Mouse (Mus musculus) layer of hippocampus, adult 9-11 months (tissue): ENCODE measurements at regions not wholly inside any gene's neighbourhood (a gene's known extent, or its start where the extent isn't known, plus 50 kb on each side); places are given as distances from the start of the nearest gene placed in this dataset.

ENCODE experiments used
- DNase-seq: peaks from one replicate; pipeline ENCODE4 v3.0.0; 2022

DNA sequence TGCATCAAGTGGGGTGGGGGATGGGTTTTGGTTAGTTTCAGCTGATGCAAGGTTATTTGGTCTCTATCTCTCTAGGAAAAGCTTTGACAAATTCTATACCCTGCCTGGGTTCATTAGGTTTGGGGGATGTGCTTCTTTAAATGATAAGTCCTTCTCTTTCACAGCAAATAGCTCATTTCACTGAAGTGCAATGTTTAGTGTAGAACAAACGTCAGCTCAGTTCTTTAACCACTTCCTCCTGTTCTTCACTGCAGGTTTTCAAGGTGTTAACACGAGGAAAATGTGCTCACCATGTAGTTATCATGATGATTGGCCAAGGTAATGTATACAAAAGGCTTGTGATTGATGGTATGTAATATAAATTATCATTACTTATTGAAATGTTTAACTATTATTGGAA, 659.5 kb upstream of the A1bg start:
- DNase-seq = no peak

DNA sequence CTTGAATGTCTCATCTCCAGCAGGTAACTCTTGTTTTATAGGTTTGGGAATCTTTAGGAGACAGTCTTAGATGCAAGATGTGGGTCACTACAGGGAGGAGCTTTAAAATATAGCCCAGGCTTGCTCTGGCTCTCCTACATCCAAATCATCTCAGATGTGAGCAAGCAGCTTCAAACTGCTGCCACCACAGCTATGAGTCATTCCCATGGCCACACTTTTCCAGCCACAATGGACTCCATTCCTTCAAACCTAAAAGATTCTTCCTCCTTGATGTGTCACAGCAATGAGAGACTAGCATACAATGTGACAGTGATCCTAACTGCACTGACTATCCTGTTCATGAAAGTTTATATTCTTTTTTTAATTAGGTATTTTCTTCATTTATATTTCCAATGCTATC, 640.5 kb upstream of the A1bg start:
- no peak for DNase-seq

DNA sequence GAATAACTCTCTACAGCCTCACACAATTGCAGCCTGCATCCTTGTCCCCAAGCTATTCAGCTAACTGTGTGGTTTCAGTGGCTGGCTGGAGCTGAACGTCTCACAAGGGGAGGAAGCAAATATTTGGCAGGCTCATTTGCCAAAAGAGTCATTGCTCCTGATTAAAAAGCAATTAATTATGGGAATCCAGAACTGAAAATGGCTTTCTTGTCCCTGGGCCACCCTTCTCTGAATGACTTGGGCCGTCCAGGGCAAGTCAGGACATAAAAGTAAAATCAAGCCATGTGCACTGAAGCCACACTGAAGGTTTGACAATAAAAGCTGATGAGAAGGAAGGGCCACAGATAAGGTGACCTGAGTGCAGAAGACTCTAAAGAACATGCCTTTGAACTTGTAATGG, 639.4 kb upstream of the A1bg start:
- no peak for DNase-seq

DNA sequence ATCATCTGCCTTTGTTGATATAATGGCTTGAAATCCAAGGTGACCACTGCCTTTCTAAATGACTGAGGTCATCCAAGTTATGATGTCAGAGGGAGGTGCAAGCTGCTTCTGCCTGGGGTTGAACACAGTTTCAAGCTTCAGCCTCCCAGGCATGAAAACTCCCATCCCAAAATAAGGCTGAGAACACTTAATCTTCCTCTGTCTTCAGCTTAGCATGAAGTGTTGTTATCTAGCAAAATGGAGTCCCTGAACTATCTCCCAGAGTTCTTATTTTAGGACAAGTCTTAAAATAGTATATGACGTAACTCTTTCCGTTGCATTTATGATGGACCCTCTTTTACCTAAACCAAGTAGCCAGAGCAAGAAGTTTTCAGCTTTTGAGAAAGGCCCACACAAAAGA, 631.1 kb upstream of the A1bg start:
- no peak for DNase-seq

DNA sequence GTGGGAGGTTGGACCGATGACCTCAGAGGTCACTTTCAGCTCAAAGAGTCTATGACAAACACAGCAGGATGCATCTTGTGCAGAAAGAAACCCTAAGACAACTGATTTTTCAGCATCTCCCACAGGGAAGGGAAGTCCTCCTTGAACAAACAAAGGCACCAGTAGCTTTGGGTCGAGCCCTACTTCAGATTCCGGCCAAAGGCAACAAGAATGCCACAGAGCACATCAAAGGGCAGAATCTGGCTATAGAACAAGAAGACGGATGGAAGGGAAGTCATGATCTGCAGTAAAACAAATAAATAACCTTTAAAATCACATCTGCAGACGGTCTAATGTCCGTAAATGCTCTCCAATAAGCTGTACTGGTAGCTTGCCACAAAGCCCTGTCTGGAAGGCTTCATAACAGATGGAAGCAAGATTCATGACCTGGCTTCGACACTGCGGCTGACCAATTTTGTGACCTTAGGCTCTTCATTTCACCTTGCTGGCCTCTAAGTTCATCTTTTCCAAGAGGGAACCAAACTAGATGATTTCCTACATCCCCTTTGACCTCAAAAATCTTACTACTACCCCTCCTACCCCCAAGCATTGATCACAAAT, 630.4 kb upstream of the A1bg start:
- no peak for DNase-seq

DNA sequence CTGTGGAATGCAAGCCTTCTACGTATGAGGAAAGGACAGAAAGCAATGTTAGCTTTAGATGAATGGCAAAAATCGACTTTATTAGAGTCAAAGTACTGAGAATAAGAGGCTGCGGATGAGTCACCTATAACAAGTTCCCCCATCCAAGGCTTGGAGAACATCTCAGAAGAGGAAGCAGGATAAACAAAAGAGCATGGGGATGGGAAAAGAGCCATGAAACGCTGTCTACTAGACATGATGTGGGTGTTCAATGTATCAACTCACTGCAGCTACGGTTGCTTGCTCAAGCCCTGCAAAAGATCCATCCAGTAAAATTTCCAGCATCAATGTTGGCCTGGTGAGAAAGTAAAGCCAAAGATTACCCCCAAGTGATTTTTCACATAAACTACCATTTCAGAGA, 628.4 kb upstream of the A1bg start:
- DNase-seq = no peak

DNA sequence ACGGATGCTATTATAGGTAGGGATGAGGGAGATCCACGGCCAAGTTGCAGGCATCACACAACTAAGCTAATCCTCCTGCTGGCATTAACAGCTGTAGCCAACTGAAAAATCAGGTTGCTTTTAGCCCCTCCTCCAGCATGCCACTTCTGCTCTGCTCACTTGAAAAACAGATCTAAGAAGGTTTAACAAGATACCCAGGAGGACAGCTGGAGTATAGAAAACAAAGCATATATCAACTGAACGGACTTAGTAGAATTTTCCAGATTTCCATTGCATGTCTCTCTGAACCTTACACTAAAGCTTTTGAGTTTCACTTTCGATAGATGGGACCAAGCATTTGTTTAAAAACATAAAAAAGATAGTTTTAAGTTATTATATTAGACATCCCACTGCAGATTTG, 625.6 kb upstream of the A1bg start:
- no peak for DNase-seq

DNA sequence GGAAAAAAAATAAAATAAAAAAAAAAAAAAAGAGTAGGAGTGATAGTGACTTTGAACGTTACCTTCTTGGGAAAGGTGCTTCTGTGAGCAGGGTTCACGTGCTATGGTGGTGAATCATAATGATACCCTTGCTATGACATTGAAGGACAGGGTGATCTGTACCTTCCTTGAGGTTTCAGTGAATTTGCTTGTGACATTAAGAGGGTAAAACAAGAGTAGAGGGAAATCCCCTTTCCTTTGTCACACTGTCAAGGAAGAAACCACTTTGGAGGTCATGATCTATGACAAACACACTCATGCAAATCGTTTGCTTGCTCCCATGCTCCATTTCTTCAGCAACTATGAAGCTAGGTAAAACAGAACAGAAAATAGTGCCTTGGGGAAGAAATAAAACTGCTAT, 623.8 kb upstream of the A1bg start:
- DNase-seq = no peak

DNA sequence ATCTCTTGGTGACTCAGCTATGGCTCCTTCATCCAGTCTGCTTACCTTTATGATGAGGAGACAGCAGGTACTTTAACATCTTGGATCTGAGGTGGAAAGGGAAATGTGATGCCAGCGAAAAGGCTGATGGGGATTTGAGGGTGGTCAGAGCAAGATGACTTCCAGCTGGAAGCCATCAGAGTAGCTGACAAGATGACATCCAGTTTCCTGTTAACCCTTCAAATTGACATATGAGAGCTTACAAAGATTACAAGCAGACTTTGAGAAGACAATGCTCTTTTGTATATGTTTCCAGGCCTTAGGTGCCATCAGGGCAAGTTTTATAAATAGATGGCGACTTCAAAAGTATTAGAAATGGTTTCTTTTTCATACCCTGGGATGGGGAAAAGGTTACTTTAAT, 621.3 kb upstream of the A1bg start:
- no peak for DNase-seq

DNA sequence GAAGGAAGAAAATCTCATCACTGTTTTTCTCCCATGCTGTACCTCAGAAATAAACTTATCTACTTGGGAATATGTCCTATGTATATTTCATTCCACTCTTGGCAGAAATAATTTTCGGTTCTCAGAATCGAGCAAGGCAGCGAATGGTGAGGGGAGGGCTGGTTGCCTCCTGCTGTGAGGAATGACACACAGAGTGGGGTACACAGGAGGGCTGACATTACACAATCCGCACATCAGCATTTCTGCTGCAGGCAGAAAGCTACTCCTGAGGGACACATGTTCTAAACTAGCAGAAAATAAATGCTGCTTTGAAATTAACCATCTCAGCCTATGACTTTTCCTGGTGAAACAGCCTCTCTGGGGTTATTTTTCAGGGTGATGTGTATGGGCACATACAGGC, 618.8 kb upstream of the A1bg start:
- no peak for DNase-seq

DNA sequence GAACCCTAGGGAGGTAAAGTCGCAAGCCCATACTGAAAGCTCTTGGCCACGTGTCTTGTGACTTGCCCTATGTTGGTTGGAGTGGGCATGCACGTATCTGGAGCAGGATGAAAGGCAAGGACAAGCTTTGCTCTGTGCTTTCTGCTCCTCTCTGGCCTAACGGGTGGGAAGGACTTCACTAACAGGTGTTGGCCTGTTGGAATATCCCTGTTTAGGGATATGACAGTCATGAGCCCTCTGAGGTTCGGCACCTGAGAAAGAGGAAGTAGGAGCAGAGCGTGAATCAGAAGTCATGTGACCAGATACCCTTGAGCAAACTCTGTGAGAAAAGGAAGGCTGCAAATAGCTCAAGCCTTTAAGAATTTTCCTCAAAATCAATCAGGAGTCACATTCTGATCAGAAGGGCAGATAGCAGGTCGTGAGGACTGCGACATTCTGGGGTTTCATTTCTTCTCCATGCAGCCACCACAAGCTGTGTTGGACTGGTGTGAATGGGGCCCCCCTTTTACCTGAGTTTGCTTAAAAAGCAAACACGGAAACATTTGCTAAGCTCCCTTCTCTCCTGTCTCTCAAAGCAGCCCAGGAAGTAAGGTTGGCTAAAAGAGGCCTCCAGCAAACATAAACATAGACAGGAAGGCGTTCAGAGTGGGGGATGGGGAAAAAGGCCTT, 618.1 kb upstream of the A1bg start:
- DNase-seq = no peak

DNA sequence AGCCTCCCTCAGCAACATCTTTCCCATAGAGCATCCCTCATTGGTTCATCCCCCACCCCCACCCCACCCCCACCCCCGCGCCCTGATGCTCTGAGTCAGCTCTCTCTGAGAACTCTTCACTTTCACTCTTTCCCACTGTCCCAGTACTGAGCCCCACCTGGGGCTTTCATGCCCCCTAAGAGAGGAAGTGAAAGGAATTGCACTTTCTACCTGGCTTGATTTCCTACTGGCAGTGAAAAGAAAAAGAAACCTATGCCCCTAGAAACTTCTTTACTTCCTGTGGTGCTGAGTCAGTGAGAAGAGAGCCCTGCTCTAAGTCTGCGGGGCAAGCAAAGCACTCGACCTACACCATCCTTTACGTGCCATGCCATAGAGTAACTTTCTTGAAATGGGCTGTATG, 616.1 kb upstream of the A1bg start:
- no peak for DNase-seq

DNA sequence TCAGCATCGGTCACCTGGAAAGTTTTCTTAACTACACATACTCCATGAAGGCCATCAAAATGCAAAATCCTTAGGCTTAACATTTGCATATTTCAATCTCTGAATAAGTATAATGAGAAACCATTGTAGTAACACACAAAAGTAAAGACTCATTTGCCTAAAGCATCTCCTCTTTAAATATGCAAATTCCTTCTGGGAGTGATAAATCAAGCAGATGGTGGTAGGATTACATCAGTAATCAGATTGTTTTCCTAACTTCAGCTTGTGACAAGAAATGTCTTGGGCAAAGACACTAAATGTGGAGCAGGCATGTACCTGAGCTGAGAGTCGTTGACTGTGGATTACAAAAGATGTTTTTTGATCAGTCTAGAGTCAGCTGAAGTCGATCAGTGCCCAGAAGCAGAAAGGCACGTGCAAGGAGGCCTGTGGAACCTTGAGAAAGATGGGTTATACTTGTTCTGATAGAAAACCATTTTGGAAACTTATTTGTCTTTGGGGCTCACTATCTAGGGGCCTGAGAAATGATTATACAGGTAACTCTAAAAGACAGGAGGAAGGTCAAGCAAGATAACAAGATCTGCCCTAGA, 615.5 kb upstream of the A1bg start:
- DNase-seq = no peak

DNA sequence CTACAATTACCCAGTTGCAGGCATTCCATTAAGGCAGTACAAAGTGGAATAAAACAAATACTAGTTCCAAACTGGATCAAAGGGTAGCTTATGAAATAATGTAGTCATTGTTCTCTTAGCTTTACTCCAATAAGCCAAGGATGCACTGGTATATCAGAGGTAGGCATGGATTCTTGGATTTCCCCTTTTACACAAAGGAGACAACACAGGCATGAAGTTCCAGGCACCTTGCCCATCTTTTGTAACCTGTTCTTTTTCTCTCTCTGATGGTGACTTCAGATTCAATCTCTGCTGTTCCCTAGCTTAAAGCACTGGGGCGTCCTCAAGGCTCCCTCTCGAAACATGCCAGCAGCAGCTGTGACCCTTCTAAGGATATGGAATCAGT, 613.5 kb upstream of the A1bg start:
- no peak for DNase-seq

DNA sequence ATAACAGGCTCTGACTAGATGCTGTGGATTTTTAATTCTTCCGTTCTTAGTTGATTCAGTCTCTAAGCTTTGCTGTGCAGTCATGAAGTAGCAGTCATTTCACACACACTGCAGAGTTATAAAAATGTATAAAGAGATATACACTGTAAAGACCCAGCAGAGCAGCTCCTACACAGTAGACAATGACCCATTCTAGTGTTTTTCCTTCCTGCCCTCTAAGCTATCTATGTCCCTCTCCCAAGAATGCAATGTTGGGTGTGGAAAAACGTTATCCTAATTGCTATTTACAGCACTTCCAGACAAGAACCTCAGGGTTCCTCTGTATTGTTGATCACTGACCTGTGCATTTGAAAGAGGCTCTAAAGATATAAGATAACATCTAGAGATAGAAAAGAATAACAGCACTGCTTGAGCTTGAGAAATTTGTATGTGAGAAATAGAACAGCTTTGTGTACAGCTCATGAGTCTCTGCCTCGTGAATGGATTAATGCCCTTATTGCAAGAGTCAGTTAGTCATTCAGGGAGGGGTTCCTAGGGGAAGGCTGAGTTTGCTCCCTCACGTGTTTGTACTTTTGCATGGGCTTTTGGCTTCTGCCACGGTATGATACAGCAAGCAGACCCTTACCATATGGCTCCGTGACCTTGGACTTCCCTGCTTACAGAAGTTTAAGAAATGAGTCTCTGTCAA, 613.0 kb upstream of the A1bg start:
- no peak for DNase-seq

DNA sequence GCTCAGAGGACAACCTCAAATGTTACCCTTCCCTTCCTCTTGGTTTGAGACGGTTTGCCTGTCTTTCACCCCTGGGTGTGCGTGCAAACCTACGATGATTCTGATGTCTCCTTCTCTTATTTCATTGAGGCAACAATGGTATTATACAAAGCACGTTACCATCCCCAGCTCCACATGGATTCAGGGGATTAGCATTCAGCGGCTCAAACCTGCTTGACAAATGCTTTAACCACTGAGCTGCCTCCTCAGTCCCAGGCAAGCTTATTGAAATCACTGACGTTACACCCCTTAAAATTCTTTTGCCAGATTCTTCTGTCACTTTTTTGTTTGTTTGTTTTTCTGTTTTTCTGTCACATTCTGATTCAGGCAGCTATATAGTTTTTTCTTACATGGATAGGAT, 612.4 kb upstream of the A1bg start:
- no peak for DNase-seq

DNA sequence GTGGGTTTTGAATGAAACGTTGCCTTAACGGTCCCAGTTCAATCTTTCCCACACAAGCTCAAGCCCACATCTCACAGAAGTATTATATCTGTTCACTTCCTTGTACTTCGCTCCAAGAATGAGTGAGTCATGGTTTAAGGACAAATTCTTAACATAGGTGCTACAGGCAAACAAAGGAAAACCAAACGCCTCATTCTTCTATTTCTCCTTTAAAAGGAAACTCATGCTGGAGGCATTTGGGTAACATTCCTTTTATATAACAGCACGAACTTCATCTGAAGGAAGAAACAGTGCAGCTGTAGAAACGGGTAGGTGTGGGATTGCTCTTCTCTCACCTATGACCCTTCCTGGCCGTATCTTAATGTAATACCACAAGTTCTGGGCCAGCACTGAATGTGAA, 610.0 kb upstream of the A1bg start:
- DNase-seq = no peak

DNA sequence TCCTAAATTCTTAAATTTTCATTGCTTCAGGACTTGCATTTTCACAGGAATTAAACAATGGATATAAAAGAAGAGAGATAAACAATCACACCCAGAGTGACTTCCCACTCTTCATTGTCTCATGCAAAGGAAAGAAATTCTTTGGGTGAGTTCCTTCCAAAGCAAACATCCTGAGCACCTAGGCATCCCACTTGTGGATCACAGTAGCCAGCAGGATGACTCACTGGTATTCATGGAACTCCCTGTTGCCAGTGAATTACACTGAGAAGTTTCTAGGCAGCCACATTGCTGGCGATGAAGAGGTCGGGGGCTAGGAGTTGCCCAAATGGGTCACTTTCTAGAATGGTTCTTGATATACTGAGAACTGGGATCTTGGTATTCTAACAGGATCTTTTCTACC, 609.2 kb upstream of the A1bg start:
- no peak for DNase-seq

DNA sequence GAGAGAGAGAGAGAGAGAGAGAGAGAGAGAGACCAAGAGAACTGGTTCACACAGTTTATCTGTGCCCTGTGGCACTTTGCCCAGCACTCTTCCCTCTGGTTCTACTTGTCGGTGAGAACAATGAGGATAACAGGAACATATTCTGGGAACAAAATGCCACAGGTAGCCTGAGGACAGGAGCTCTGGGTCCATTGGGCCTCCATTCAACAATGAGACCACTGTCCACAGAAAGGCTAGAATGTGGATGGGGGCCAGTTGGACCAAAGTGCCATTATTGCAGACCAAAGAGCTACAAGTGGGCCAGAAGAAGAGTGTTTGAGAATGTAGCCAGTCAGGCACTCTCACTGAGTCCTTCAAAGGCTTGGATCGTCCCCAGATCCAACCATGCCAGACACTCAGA, 600.2 kb upstream of the A1bg start:
- no peak for DNase-seq

DNA sequence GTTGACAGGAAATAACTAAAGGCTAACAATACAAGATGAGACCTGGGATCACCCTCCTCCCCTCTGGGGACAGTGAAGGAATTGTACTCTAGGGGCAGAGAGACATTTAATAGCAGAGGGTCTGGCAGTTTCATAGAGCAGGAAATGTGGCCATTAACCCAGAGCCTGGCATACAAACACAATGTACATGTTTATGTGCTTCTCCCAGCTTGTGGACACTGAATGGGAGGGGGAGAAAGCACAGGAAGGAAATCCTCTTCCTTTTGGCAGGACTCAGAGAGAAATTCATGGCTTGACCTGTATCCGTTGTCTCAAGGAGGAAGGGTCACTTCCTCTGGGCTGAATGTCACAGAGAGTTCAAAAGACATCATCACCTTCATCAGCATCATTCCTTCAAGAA, 594.5 kb upstream of the A1bg start:
- DNase-seq = no peak

DNA sequence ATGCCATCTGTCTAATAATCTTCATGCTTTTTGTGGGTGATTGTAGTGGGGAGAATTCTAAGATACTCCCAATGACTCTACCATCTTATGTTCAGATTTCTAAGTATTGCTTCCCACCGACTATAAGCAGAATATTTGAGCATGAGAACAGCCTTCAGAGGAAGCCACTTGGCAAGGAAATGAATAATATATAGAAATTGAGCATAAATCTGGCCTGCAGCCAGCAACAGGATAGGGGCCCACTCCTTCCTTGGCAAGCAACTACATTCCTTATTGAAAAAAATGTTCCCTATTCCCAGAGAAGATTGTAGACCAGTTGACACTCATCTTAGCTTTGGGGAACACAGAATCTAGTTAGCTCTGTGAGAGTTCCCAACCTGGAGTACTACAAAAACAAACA, 591.5 kb upstream of the A1bg start:
- DNase-seq = no peak

DNA sequence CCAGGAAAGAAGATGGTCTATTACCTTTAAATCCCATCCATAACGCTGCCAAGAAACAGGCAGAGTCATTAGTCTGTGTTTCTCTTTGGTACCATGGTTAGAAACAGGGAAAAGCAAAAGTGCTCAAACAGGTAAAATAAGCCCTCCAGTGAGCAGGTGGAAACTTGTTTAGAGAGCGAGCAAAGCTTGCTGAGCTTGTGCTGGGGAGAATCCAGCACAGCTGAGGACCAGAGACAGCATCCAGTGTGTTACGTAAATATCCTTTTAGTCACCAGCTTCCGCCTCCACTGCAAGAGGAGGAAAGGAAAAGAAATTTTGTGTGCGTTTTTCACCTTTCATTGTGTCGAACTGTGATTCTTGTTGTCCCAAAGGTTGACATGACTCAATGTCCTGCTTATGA, 586.0 kb upstream of the A1bg start:
- peak; percentile 5 for DNase-seq

DNA sequence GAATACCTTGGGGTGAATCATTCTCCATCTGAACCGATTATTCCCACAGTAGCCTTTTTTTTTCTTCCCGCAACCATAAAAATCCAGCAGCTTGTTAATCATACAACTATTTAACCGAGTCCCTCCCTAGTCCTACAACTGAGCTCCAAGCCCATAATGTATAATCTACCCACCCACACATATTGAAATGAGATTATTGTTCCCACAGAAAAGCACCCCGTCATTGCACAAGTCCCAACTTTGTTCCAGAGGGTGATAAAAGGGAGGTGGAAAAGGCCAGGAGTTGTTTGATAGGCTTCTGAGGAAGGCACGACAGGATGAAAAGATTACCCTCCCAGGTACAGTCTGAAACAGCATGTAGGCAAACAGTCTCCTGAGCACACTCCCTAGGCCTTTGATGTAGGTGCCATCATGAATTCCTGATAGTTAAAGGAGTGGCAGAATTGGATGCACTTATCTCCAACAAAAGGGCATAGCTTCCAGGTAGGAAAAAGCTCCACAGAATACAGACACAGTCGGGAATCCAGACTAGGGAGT, 583.6 kb upstream of the A1bg start:
- no peak for DNase-seq

DNA sequence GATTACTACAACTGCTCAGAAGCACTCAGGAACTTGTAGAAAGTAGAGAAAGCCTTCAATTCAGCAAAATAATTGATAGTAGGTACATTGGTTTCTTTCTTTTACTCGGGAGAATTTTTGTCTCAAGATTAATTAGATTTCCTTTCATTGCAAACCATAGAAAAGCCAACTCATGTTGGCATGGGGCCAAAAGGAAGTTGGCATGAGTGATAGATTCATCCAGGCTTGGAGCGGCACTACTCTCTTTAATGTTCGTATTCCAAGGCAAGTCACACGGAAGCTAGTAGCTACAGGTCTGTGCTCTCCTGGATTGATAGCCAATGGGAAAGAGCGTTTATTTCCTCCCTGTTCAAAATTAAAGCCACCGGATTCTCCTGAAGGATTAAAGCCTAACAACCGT, 580.6 kb upstream of the A1bg start:
- DNase-seq = peak; percentile 14
